Mouse (Mus musculus) heart, adult 11 months (tissue): Measurements from ENCODE around the gene Ttc33.

Experiments used
- DNase-seq: peaks from one replicate; pipeline ENCODE4 v3.0.0; 2022

The Ttc33 gene

DNA sequence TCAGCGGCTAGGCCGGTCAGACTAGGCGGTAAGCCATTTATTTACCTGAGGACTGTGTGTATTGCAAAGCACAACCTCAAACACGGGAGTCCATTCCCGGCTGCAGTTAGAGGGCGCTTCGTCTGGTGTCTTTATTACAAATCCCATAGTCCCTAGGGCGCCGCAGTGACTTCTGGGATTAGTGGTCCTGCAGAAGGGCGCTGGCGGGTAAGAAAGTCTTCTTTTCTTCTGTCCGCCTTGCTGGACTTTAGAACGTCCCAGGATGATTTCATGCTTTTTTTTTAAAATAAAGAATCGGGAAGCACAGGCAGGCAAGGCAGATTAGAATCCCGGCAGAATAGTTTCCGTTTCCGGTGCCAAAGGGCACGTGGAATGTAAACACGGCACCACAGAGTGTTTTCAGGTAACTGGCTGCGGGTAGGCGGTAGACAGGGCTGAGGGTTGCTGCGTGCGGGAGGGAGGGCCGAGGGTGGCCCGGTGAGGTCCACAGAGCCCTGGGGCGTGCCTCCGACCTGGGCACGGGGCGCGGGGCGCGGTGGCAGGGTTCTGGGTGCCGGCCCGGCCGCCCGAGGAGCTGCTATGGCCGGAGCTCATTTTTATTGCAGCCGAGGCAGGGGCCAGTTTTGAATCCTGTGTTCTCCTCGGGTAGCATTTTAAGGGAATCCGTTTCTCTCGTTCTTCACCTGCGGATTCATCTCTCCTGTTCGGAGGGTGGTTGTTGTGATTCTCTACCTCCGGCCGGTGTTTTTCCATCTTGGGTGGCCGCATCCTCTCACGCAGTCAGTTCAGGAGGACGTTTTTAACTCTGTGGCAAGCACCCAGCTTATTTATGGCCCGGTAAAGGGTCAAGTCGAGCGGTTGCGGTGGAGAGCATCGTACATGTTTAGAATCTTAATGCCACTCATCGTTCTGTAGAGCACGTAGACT is at the start of gene Ttc33:
Gene Ttc33 (plus strand): TSS at position 160 of the 927 bp plus-strand sequence.
- DNase-seq = peak; percentile 98

DNA sequence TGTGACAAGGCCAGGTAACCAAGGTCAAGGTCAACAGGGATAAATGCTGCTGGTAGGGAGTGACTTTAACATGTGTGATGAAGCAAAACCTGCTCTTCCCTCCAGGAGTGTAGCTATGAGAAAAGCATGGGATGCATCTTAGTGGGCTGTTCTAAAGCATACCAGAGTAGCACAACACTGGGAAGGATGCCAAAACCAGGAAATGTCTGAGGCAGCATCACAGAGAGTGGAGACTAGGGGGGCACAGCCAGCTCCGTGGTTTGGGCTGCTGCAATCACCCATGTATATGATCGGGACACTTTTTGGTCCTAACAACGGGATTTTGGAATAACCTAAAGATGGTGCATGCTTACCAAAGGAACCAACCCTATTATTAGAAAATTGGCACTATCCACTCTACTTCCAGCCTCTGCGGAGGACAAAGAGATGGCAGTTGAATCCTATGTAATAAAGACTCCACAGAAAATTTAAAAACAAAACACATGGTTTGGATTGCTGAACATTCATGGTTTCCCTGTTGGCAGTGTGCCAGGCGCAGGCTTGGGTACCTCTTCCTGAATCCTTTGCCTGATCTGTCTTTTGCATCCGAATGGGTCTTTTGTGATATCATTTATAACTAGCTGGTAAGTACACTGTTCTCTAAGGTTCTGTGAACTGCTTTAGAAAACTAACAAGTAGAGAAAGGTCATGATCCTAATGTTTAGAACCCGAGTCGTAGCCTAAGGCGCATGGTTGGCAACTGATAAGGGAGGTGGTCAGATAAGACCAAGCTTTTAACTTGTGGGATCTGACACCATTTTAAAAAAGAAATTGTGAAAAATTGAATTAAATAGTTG is 47.1 kb upstream of the Ttc33 start:
- peak; percentile 73 for DNase-seq

DNA sequence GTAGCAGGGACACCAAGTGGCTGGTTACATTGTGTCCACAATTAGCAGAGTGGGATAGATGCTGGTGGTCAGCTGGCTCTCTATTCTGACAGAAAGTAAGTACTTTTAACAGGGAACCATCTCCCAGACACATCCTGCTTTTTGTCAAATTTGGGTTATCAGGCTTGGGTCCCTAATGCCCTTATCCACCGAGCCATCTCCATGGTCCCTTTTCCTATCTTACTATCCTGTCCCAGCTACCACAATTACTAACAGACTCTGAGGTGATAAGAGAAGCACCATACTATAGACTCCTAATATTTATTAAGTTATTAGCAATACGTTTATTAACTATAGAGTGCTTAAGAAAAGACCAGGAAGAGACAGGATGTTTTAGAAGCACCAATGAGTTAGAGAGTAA is 46.0 kb upstream of the Ttc33 start:
- peak; percentile 54 for DNase-seq

DNA sequence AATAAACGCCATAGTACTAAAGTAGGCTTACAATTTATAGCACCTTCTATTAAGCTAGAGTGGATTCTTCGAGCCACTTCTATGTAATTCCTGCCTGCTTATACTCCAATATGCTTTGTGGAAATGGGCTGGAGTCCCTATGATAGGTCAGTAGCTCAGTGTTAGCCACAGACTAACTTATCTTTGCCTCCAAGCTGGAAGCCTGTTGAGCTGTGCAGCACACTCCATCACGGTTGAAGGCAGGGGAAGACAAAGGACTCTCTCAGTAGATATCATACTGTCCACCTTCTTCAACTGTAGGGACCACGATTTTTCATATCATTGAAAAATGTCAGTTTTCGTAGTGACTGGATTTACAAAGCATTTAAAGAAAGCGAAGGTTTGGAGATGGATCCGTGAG is 45.5 kb upstream of the Ttc33 start:
- peak; percentile 48 for DNase-seq

DNA sequence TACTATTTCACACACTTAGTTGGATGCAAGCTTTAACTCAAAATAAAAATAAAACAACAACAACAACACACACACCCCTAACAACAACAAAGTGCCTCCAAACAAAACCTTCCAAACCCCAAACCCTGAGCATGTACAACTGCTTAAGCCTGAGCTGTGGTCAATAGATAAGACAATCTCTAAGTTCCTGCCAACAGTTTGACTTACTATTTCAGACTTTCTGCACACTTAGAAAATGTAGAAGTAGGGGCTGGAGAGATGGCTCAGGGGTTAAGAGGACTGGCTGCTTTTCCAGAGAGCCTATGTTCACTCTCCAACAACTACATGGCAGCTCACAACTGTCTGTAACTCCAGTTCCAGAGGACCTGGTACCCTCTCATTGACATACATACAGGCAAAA is 45.0 kb upstream of the Ttc33 start:
- peak; percentile 55 for DNase-seq

DNA sequence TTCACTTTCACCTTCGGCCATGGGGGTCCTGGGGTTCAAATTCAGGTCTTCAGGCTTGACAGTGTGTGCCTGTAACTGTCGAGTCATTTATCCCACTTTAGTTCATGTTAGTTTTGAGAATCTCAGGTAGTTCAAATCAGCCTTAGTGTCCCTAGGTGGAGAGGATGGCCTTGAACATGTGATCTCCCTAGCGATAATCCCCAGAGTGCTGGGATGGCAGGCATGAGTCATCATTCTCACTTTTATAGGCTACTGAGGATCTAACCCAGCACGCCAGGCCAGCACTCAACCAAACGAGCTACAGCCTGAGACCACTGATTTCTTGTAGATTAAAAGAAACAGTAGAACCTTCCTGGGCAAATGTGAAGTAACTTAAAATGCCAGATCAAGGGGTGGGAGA is 43.3 kb upstream of the Ttc33 start:
- peak; percentile 82 for DNase-seq

DNA sequence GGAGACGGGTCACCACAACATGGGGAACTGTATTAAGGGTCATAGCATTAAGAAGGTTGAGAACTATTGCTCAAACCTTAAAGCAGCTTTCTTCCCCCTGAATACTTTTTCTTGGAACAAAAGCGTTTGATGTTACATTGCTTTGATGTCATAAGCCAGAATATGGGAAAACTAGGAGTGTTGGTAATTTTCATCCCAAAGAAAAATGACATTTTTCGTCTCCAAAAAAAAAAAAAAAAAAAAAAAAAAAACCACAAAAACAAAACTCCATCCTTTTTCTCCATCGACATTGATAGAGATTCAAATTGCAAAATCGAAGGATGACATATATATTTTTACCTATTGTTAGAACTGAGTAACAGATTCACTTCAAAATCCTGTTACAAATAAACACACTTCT is 42.6 kb upstream of the Ttc33 start:
- DNase-seq = no peak

DNA sequence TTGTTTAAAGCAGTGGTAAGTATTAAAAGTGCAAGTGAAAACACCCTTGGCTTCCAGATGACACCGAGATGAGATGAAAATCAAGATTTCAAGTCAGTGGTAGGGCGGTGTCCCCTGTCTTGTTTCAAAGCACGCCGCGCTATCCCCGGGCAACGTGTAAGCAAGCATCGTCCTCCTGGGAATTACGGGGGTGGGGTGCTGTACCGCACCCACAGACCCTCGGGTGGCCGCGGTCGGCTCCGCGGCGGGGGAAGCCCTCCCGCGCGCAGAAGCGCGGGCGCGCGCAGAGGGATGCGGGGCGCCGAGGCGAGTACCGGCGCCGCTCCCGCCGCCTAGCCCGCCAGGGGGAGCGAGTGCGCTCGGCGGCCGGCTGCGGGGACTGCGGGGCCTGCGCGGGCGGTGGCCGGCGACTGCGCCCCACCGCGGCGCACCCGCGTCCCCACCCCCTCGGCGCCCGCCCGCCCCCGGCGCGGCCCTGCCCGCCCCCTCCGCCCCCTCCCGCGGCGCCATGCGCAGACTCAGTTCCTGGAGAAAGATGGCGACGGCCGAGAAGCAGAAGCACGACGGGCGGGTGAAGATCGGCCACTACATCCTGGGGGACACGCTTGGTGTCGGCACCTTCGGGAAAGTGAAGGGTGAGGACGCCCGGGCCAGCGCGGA is 41.8 kb upstream of the Ttc33 start, which contains the start of gene Prkaa1:
Gene Prkaa1 (plus strand): TSS at position 501 of the 660 bp plus-strand sequence.
- peak; percentile 98 for DNase-seq

DNA sequence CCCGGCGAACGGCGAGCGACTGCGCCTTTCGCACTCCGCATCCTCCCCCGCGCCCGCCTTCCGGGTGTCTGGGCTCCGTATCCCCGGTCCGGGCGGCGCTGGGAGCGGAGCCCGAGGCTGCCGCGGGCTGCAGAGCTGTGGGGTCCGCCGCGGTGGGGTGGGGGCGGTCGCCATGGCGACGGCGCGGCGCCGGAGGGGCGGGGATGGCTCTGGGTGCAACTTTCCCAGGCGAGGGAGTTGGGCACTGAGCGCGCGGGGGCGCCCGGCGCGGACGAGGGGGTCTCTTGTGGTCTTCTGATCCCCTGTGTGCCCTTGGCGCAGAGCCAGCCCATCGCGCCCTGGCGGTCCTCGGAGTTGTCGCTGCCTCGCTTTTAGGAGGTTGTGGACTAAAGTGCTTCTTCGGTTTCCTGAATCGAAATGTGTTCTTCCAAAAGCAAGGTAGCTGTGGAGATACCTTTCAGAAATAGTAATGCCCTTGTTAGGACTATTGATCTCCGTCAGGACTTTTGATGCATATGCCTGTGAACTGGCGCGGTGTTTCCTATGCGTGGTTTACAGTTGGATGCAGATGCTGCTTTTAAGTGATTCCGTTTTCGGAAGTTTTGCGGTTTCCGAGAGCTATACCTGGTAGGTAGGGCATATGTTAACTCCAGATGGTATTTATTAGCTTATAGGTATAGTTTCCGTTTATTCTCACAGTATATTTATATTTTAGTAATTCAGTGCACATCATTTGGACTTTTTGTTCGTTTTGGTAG is 41.1 kb upstream of the Ttc33 start:
- DNase-seq = no peak

DNA sequence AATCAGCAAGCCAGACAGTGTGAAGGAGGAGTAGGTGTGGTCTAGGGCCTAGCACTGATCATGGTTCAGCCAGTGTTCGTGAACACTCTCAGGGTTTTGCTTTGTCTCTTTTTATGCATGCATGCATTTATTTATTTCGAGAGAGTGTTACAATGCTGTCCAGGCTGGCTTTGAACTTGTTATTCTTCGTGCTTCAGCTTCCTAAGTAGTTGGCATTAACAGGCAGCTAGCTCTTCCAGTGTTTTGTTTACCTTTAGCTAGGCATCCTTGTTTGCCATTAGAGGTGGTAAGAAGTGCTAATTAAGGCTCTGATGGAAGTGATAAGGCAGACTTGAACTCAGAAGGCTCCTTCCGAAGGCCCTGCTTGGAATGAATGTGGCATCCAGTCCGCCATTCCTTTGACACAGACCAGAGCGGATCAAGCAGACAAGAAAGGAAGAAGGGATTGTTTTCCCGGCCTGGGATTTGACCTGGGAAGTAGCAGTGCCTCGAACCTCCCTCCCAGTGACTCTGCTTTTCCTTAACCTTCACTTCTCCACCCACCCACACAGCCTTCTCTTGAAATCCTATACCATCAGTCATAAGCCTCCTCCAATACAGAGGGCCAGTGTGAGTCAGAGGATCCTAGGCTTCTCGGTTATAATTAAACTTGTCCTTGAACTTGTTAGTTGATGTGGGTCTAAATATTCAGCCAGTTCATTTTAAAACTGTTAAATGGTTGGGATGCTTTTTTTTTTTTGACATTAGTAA is 40.0 kb upstream of the Ttc33 start:
- DNase-seq = peak; percentile 85

DNA sequence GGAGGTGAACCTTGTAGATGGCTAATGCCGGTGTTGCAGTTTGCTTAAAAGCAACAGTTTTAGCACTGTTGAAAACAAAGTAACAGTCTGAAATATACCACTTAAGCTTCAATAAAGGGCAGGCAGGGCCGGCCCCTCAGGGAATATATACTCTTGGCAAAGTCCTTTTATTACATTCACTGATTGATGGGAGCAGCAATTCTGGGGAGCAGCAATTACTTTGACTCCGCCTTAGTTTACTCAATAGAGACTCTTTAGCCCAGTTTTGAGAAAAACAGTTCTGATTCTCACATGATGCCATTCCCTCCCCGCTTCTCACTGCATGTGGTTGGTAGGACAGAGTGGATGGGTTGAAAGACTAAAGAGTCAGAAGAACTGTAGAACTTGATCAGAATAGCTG is 36.1 kb upstream of the Ttc33 start:
- peak; percentile 83 for DNase-seq

DNA sequence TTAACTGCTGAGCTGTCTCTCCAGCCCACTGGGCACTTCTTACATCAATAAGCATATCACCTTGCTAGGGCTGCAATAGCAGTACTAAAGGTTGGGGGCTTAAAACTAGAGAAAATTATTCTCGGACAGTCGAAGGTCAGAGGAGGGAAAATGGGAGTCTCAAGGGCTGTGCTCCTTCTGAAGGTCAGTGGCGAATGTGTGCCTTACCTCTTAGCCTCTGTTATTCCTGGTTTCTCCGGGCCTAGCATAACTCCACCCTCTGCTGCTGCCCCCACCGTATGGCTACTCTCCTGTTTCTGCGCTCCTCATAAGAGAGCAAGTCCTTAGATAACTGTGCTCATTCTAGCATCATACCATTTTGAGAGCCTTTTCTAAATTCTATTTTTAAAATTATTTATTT is 33.2 kb upstream of the Ttc33 start:
- no peak for DNase-seq

DNA sequence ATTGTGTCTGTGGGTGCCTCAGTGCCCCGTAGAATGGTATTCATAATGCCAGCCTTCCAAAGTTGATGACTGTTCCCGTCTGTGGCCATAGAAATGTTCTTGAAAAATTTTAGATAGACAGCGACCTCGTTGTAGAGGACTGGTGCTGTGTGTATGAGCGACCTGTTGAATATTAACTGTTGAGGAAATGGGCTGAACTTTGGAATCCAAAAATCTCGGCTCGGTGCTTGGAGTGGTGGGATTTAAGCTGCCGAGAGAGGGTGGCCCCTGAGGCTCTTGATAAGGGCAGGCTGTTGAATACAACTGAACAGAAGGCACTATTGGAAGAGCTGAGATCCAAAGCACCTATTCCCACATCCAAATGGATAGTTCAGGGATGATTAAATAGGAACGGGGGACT is 30.7 kb upstream of the Ttc33 start:
- no peak for DNase-seq

DNA sequence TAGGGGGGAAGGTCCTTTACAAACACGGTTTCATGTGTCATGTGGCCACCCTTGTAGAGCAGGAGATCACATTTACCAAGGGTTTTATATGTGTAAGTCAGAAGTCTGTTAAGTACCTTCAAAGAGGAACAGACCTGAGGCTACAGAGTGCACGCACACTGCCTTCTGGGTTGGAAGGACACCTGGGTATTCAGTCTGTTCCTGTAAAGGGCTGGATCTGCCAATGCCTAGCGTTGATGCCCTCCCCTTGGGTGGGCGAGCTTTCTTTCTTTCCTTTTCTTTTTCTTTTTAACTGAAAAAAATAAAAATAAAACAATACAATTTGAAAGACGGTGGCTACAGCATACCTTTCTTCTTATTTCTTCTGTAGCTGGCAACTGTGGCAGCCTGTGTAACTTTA is 30.2 kb upstream of the Ttc33 start:
- DNase-seq = peak; percentile 66

DNA sequence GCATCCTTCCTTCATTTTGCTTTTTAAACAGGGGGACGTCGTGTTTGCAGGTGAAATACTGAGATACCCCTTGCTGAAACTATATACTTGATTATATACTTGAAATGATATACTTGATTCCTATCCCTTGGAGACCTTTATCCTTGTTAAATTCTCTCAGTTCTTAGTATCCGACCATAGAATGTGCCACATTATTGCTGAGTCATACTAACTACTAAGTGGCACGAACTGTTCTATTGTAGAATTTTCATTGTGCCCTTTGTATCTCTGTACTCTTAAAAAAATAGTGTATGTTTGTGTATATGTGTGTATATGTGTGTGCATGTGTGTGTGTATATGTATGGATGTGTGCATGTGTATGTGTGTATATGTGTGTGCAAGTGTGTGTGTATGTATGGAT is 29.0 kb upstream of the Ttc33 start:
- peak; percentile 16 for DNase-seq

DNA sequence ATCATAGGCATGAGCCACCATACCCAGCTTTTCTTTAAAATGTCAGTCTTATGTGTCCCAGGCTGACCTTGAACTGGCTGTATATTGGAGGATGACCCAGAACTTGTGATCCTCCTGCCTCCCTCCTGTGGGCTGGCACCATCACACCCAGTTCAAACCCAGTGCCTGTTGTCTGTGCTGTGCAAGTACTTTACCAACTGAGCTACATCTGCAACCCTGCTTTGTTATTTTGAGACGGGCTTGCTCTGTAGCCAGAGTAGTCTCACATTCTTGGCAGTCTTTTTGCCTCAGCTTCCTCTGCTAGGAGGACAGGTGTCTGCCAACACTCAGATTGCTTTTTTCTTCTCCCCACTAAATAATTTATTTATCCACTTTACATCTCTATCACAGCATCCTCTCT is 27.9 kb upstream of the Ttc33 start:
- DNase-seq = peak; percentile 83

DNA sequence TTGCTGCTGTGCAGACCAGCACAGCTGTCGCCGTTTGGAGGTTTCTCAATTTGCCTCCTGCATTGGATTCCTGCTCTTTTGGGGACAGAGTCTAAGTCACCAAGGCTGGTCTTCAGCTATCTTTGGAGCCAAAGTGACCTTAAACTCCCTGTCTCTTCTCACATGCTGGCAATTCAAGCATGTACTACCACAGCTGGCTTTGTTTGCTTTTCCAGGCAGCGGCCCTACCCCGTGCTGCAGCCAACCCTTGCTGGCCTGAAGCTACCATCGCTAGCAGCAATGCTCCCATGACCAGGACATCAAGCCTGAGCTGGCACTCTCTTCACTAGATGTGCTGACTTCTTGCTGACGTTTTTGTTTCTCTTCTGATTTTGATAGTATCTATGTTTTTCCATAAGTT is 26.5 kb upstream of the Ttc33 start:
- DNase-seq = peak; percentile 96

DNA sequence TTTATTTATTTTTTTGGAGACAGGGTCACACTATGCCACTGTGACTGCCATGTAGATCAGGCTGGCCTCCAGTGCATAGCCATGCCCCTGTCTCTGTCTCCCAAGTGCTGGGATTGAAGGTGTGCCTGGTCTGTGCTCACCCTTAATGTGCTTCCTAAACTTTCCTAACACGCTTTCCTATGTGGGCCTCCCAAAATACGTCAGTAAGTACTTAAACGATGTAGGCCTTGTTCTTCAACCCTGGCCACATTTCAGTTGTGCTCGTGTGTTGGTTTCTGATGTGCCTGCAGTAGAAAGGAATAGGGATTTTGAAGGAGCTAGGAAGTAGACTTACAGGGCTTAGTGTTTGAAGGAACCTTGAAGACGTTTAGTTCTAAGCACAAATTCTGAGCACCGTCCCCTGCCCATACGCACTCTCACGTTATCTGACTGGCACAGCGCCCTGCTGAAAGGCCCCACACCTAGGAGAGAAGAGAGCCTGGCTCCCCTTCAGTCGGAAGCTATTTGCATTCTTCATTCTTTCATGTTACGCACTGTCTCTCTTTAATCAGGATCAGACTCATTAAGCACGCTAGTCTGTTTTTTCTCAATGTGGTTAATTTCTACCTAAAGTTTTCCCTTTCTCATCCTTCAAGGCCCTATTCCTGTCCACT is 20.1 kb upstream of the Ttc33 start:
- peak; percentile 76 for DNase-seq

DNA sequence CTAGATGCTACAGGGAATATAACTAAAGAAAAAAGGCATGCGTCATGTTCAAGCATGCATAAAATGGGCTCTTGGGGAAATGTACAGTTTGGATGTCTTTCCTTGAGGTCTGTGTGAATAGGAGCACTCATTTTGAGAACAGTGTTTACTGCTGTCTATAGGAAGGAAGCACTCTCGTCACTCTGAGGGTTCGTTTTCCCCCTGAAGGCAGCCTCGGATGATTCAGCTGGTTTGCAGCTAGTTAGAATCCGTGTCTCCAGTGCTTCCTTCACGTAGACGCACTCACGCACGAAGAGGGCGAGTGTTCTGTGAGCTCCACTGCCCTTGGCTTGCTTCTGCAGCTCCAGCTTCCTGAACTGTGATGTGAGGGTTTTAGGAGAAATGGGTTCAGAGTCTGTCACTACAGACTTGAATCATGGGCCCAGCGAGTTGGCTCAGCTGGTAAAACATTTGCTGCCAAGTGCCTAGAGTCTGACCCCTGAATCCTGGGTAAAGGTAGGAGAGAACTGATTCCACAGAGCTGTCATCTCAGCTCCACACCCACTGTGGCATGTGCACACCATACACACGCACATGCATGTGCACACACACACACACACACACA is 12.0 kb upstream of the Ttc33 start:
- DNase-seq = no peak

DNA sequence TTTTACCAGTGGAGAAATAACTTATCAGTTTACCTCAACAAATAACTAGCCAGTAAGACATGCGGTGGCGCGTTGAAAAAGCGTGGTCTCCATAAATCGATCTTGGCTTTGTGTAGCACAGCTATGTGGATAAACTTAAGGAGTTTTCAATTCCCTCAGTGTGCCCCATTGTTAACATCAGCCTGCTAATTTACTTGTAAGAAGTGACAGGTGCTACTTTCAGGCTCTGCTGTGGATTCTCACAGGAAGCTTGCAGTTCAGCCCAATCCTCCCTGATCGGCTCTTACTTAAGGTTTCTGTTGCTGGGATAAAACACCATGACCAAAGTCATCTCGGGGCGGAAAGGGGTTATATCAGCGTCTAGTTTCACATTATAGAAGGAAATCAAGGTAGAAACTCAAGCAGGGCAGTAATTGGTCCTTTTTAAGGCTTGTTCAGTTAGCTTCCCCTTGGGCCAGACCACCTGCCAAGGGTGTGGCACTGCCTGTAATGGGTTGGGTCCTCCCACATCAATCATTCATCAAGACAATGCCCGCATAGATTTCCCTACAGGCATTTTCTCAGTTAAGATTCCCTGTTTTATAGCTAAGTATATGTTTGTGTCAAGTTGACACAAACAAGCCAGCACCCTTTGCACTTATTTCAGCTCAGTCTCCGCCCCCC is 526 bp upstream of the Ttc33 start:
- DNase-seq = peak; percentile 88
